19 mouse cellular contexts compared by ENCODE assay signal in genomic region chr1:84085361-84085760, GRCm38 (mm10).
DNase-seq lines count a peak whose midpoint lies in the region; ATAC-seq lines count a peak whose summit lies in the region.
"Had no signal": no experiment of that assay in that cellular context is flagged by ENCODE, and none has a peak within 500 bp of the region (broad histone marks: within the 10 kb centered on the region; RNA-seq: fewer than 3 reads in every experiment).

No protein-coding gene starts in this region.

- DNase-seq in adrenal gland, postnatal 10 days: peak; percentile 4
- DNase-seq in adrenal gland, adult 18-20 months (ENCODE audit: low spot score in 2 of 2): no peak
- peak; percentile 8 for DNase-seq in cerebellum, adult 9-11 months
- DNase-seq in frontal cortex, adult 2 months (ENCODE audit: extremely low spot score in 1 of 2, low spot score in 1 of 2): no peak
- peak; percentile 14 to 33 for DNase-seq in cerebellum, postnatal 14 days
- DNase-seq: adrenal gland, postnatal 25 days; B cell, adult 2 months; forebrain, postnatal 0 days; gastrocnemius, postnatal 10 days; heart, adult 18-20 months; heart, postnatal 10 days; heart, postnatal 4 days; kidney, adult 8-10 months had no signal

- ATAC-seq in cerebellum, adult (ENCODE audit: insufficient number of reproducible peaks, low FRiP score, low TSS enrichment): no peak
- ATAC-seq in frontal cortex, adult (ENCODE audit: low TSS enrichment): 0 out of 2 replicates have a peak, but pooled peaks have one; percentile 33
- ATAC-seq: CD4-positive, CD25-positive, alpha-beta regulatory T cell, adult 4 months; forebrain, postnatal 0 days; hindbrain, embryonic 16.5 days; inflammation-experienced regulatory T-cells, adult 6 months; intestine, postnatal 0 days had no signal

Comparison
In these comparisons a context has a peak if more than half of its experiments do, and no peak if none do; other contexts are left out.
1. DNase-seq: peak in adrenal gland, postnatal 10 days (single experiment), cerebellum, adult 9-11 months (single experiment) and cerebellum, postnatal 14 days (2 of 2); none in adrenal gland, adult 18-20 months (0 of 2) and frontal cortex, adult 2 months (0 of 2).